In genomic region chr13:97412151-97412550, GRCm38 (mm10) we compare ENCODE assay signal across 16 mouse cellular contexts.
"Had no signal": no experiment of that assay in that cellular context is flagged by ENCODE, and none has a peak within 500 bp of the region (broad histone marks: within the 10 kb centered on the region; RNA-seq: fewer than 3 reads in every experiment).

No protein-coding gene starts in this region.

- ATAC-seq: lung, postnatal 0 days; midbrain, embryonic 16.5 days had no signal

- H3K4me1 ChIP-seq: liver, embryonic 15.5 days; megakaryocyte, embryonic 14.5 days had no signal

- H3K36me3 ChIP-seq: limb, embryonic 10.5 days; liver, embryonic 15.5 days had no signal

- H3K9ac ChIP-seq: liver, embryonic 15.5 days had no signal

- H3K4me2 ChIP-seq: liver, embryonic 11.5 days; liver, embryonic 15.5 days; midbrain, embryonic 11.5 days had no signal

- H3K27ac ChIP-seq: layer of hippocampus, adult 2 months; limb, embryonic 10.5 days; liver, embryonic 15.5 days; macrophage had no signal

- DNase-seq: kidney, adult 9 months; kidney, postnatal 10 days; kidney, postnatal 4 days; lung, adult 2 months; right cerebral cortex, postnatal 25 days; thymus, adult 2 months; thymus, postnatal 25 days had no signal

- H3K4me3 ChIP-seq: layer of hippocampus, adult 2 months; limb, embryonic 10.5 days; liver, embryonic 15.5 days; megakaryocyte, embryonic 14.5 days had no signal

- H3K9me3 ChIP-seq: limb, embryonic 10.5 days; liver, embryonic 15.5 days had no signal
